Mouse (Mus musculus) kidney, adult 2 months (tissue): ENCODE results near the gene Srgap1. TPM values are rescaled to one million over a fixed set of nuclear protein-coding genes. Genes with fewer than 3 reads are reported as not detected.

ENCODE experiments used
- DNase-seq: peaks from one replicate; pipeline ENCODE4 v3.0.0; 2021
- H3K27ac ChIP-seq: fragments of 200-500 bp; 2 replicates; pipeline ENCODE4 v1.5.1; 2012; ENCODE audit warnings: low read depth, low read length, control low read depth, inconsistent platforms; ENCODE audit not compliant: insufficient read depth
- H3K27me3 ChIP-seq: fragments of 200-500 bp; replicated peaks from 2 replicates; pipeline ENCODE4 v1.6.1; 2012; ENCODE audit warnings: mild to moderate bottlenecking, moderate library complexity, low read length, inconsistent platforms; ENCODE audit not compliant: control insufficient read depth, insufficient read depth
- H3K36me3 ChIP-seq: fragments of 200-500 bp; 2 replicates; pipeline ENCODE4 v1.6.1; 2012; ENCODE audit warnings: mild to moderate bottlenecking, moderate library complexity, low read length, inconsistent platforms; ENCODE audit not compliant: control insufficient read depth, insufficient read depth
- H3K4me1 ChIP-seq: fragments of 200-500 bp; 2 replicates; pipeline ENCODE4 v1.6.1; 2011; ENCODE audit warnings: low read length; ENCODE audit not compliant: control insufficient read depth, insufficient read depth
- H3K4me3 ChIP-seq: fragments of 200-500 bp; 2 replicates; pipeline ENCODE4 v1.5.1; 2011; ENCODE audit warnings: mild to moderate bottlenecking, low read depth, low read length, control low read depth; ENCODE audit not compliant: insufficient read depth
- CTCF ChIP-seq: fragments of 200-500 bp; conservative IDR thresholded peaks from 2 replicates; pipeline ENCODE4 v1.5.1; 2011; ENCODE audit warnings: low read depth, mild to moderate bottlenecking, control low read depth, low read length, moderate library complexity, mixed read lengths; ENCODE audit not compliant: insufficient read depth, insufficient read length
- POLR2A ChIP-seq: fragments of 200-500 bp; IDR thresholded peaks from one replicate; pipeline ENCODE4 v1.6.1; 2011; ENCODE audit warnings: low read depth, low read length, control low read depth
- WGBS: fragments of 180-500 bp; shearing (Covaris S2); methylation state at CpG from one replicate; pipeline ENCODE4 v1.1.7; 2018; 5-methylcytosine and 5-hydroxymethylcytosine counted together
- polyA plus RNA-seq: library from polyadenylated mRNA; depleted of rRNA; stranded (reverse); fragments of >200 nt; gene quantifications from 2 replicates; pipeline ENCODE4 v1.2.3, GENCODE M21; 2012

The Srgap1 gene
- polyA plus RNA-seq, 1 experiment = 3.4 TPM

GRCm38 (mm10) chr10:121806806-121807205 is 240.3 kb downstream of the Srgap1 start:
- H3K4me3 ChIP-seq = no peak overlapping the region
- H3K4me1 ChIP-seq = no peaks in the 10 kb centered on the region
- H3K36me3 ChIP-seq = no peaks in the 10 kb centered on the region
- H3K27me3 ChIP-seq = no peaks in the 10 kb centered on the region
- DNase-seq = no peak
- no peak overlapping the region for H3K27ac ChIP-seq
- TF ChIP-seq CTCF (no peak), POLR2A (no peak)
- 64% methylated on average over 11 of the region's 11 CpGs for WGBS

DNA sequence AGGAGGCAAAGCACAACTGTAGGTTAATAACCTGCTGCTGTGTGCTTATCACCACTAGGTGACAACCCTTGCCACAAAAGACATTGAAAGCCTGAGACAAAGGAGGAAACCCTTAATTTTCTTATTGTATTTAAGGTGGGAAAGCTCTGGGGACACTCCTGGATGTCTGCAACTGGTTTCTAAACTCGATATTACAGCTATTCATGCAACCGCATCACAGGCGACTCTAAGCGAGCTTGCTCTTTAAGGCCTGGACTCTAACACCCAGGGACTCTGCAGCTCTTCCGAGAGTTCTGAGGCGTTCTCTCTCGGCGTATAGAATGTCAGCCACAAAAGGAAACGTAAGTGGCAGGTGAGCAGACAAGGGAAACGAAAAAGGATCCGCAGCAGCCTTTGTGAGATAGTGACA is 241.2 kb downstream of the Srgap1 start:
- no peak overlapping the region for H3K27ac ChIP-seq
- WGBS = 77% methylated on average over 11 of the region's 11 CpGs
- no peak overlapping the region for H3K4me3 ChIP-seq
- DNase-seq = no peak
- no peaks in the 10 kb centered on the region for H3K27me3 ChIP-seq
- H3K36me3 ChIP-seq = no peaks in the 10 kb centered on the region
- TF ChIP-seq POLR2A (no peak), CTCF (no peak)
- H3K4me1 ChIP-seq = no peaks in the 10 kb centered on the region

DNA sequence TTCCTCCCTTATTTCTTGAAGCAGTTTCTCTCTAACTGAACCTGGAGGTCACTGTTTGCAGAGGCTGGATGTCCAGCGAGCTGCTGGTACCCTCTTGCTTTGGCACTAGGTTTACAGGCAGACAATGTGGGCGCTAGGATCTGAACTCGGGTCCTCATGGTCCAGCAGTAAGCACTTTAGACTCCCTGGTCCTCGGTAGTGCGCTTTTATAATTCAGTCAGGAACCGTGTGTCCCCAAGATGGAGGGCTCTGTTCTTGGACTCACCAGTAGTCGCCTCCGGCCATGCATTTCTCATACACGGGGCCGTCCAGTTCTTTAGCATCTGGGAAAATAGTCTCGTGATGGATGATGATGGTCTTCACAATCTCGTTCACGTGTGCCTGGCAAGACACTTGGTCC is 242.6 kb downstream of the Srgap1 start:
- 96% methylated on average over 13 of the region's 13 CpGs for WGBS
- TF ChIP-seq POLR2A = no peak
- TF ChIP-seq CTCF = no peak
- no peaks in the 10 kb centered on the region for H3K27me3 ChIP-seq
- no peak overlapping the region for H3K27ac ChIP-seq
- H3K4me1 ChIP-seq = no peaks in the 10 kb centered on the region
- H3K36me3 ChIP-seq = no peaks in the 10 kb centered on the region
- DNase-seq = no peak
- H3K4me3 ChIP-seq = no peak overlapping the region

- WGBS = 92% methylated on average over 13 of the region's 13 CpGs
- Histone ChIP-seq H3K4me3 (no peak overlapping the region), H3K4me1 (no peaks in the 10 kb centered on the region), H3K36me3 (no peaks in the 10 kb centered on the region), H3K27me3 (no peaks in the 10 kb centered on the region), H3K27ac (no peak overlapping the region)
- no peak for DNase-seq
- TF ChIP-seq CTCF (no peak), POLR2A (no peak)
Measured at GRCm38 (mm10) chr10:121800041-121800440, 247.1 kb downstream of the Srgap1 start.

DNA sequence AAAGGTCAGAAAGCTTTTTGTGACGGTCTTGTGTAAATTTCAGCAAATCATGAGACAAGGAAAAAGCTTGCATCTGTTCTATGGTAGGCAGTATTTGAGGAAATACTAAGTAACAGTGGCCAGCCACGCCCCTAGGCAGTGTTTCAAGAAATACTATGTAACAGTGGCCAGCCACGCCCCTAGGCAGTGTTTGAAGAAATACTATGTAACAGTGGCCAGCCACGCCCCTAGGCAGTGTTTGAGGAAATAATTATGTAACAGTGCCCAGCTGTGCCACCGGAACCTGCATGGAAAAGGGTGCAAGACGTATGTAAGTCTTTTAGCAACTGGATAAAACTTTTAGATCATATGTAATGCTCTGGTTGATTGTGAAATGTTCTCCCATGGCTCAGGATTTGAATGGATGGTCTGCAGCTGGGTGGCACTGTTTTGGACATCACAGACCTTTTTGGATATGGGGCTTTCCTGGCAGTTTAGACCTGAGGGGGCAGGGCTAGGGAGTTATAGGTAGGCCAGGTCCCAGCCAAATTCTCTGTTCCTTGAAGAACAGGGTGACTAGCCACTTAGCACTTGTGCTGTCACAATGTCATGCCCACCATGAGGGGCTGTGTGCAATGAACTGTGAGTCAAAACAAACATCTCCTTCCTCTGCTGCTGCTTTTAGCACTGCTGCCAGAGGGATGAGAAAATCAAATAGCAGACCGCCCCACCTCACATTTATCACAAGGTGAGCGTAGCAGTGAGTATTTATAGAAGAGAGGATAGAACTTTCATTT is 250.9 kb downstream of the Srgap1 start:
- H3K27ac ChIP-seq = no peak overlapping the region
- H3K36me3 ChIP-seq = no peaks in the 10 kb centered on the region
- no peak for TF ChIP-seq POLR2A
- no peak for TF ChIP-seq CTCF
- no peak overlapping the region for H3K4me3 ChIP-seq
- no peaks in the 10 kb centered on the region for H3K4me1 ChIP-seq
- peak; percentile 17 for DNase-seq
- 68% methylated on average over 8 of the region's 8 CpGs for WGBS
- no peaks in the 10 kb centered on the region for H3K27me3 ChIP-seq

- WGBS = 92% methylated on average over 12 of the region's 12 CpGs
- no peaks in the 10 kb centered on the region for H3K4me1 ChIP-seq
- H3K4me3 ChIP-seq = no peak overlapping the region
- DNase-seq = no peak
- no peak overlapping the region for H3K27ac ChIP-seq
- no peak for TF ChIP-seq CTCF
- H3K27me3 ChIP-seq = no peaks in the 10 kb centered on the region
- no peaks in the 10 kb centered on the region for H3K36me3 ChIP-seq
Measured at GRCm38 (mm10) chr10:121794486-121794885, 252.6 kb downstream of the Srgap1 start.

DNA sequence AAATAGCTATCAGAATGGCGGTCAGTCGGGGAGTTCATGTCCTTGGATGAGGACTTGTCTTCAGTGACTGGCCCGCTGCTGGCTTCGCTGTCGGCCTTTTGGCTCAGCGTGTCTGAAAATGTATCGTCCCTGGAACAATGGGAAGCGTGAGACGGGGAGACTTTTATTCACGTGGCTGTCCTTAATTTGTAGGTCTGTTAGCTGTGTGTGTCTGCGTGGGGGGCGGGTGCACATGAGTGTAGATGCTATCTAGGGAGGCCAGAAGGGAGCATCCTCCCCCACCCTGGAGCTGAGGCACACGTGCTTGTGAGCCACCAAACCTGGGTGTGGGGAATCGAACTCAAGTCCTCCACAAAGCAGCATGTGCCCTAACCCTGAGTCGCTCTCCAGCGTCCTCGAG is 254.5 kb downstream of the Srgap1 start:
- Histone ChIP-seq H3K27ac (no peak overlapping the region), H3K36me3 (no peaks in the 10 kb centered on the region), H3K4me1 (no peaks in the 10 kb centered on the region), H3K27me3 (no peaks in the 10 kb centered on the region), H3K4me3 (no peak overlapping the region)
- WGBS = 91% methylated on average over 17 of the region's 17 CpGs
- DNase-seq = no peak
- no peak for TF ChIP-seq POLR2A
- no peak for TF ChIP-seq CTCF
